Mouse (Mus musculus) E14TG2a.4 (cell line): ENCODE results near the gene Ptpn14.

Source experiments
- CTCF ChIP-seq: conservative IDR thresholded peaks from 2 replicates; pipeline ENCODE4 v1.5.1; 2014; ENCODE audit warnings: low read length
- NANOG ChIP-seq: IDR thresholded peaks from 2 replicates; pipeline ENCODE4 v1.6.1; 2014; ENCODE audit warnings: borderline replicate concordance, low read length, mixed read lengths
- POU5F1 ChIP-seq: IDR thresholded peaks from 2 replicates; pipeline ENCODE4 v1.6.1; 2014; ENCODE audit warnings: low read length, borderline replicate concordance

DNA sequence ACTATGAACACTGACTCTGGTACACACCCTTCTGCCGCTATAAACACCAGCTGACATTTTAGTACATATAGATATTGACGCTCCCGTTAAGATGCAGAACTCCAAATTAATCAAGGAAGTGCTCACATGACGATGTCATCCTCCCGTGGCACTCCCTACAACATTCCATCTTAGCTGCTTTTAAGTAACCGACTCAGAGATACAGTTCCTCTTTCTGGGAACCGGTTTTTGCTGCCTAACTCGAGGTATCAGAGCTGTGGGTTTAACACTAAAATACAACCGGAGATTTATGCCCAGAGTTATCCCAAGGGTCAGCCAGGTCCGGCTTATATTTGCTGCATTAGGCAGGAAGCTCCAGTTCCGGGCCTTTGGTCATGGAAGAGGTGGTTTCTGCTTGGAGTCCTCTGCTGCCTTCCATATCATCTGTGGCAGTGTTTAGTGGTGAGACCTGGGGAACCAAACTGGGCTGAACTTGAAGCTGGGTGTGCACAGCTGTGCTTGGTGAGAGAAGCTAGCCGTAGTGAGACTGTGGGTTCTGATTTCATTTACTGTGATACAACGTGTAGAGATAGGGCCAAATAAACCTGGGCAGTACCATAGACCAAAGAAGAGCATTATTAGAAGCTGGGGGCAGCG lies 64.6 kb downstream of the Ptpn14 start:
- TF ChIP-seq CTCF = no peak
- no peak for TF ChIP-seq NANOG
- no peak for TF ChIP-seq POU5F1
